ENCODE assay signal across 9 mouse cellular contexts in genomic region chr8:71131327-71132089, GRCm38 (mm10).
DNase-seq lines count a peak whose midpoint lies in the region; ATAC-seq and TF ChIP-seq lines count a peak whose summit lies in the region.
"Had no signal": no experiment of that assay in that cellular context is flagged by ENCODE, and none has a peak within 500 bp of the region (broad histone marks: within the 10 kb centered on the region; RNA-seq: fewer than 3 reads in every experiment).

No protein-coding gene starts in this region.

- H3K4me2 ChIP-seq in forebrain, embryonic 15.5 days (replicated peaks): no peak overlapping the region
- H3K4me2 ChIP-seq in forebrain, embryonic 13.5 days: no peak overlapping the region
- no peak overlapping the region for H3K4me2 ChIP-seq in limb, embryonic 14.5 days (replicated peaks; ENCODE audit: low read depth, low read length, severe bottlenecking)
- H3K4me2 ChIP-seq in stomach, embryonic 15.5 days: no peak overlapping the region

- H3K27ac ChIP-seq in forebrain, embryonic 15.5 days (replicated peaks): no peak overlapping the region
- no peak overlapping the region for H3K27ac ChIP-seq in forebrain, embryonic 13.5 days
- no peak overlapping the region for H3K27ac ChIP-seq in limb, embryonic 14.5 days (replicated peaks; ENCODE audit: low read depth, low read length)
- H3K27ac ChIP-seq in stomach, embryonic 15.5 days: no peak overlapping the region

- H3K4me3 ChIP-seq in forebrain, embryonic 15.5 days: no peak overlapping the region
- H3K4me3 ChIP-seq in forebrain, embryonic 13.5 days: no peak overlapping the region
- H3K4me3 ChIP-seq in megakaryocyte, embryonic 14.5 days (replicated peaks): peak overlapping the region; percentile 1
- no peak overlapping the region for H3K4me3 ChIP-seq in limb, embryonic 14.5 days (replicated peaks; ENCODE audit: low read length)
- no peak overlapping the region for H3K4me3 ChIP-seq in stomach, embryonic 15.5 days (replicated peaks)

- 93% methylated on average over 4 of the region's 4 CpGs for WGBS in forebrain, embryonic 15.5 days
- WGBS in forebrain, embryonic 13.5 days: 94% methylated on average over 4 of the region's 4 CpGs
- 91% methylated on average over 4 of the region's 4 CpGs for WGBS in limb, embryonic 14.5 days
- 86% methylated on average over 4 of the region's 4 CpGs for WGBS in stomach, embryonic 15.5 days

- peak; percentile 13; the same call in 1 of the 2 replicates for ATAC-seq in forebrain, embryonic 15.5 days (replicated peaks)
- no peak for ATAC-seq in forebrain, embryonic 13.5 days
- ATAC-seq in megakaryocyte, adult 5-6 weeks (ENCODE audit: poor library complexity, severe bottlenecking): no peak
- peak; percentile 41 for ATAC-seq in limb, embryonic 14.5 days (ENCODE audit: low FRiP score, low read depth)
- ATAC-seq in stomach, embryonic 15.5 days (ENCODE audit: insufficient read depth, low FRiP score, low read depth): peak; percentile 43; the same call in 1 of the 2 replicates

- no peak for DNase-seq in limb, embryonic 14.5 days (ENCODE audit: low spot score)
- DNase-seq in right cerebral cortex, adult 18-20 months: no peak
- DNase-seq in ovary, postnatal 14 days (ENCODE audit: low spot score): no peak
- DNase-seq: cerebellum, adult 11 months had no signal

- no peaks in the 10 kb centered on the region for H3K36me3 ChIP-seq in forebrain, embryonic 15.5 days
- no peaks in the 10 kb centered on the region for H3K36me3 ChIP-seq in forebrain, embryonic 13.5 days (ENCODE audit: poor library complexity, severe bottlenecking)
- no peaks in the 10 kb centered on the region for H3K36me3 ChIP-seq in megakaryocyte, embryonic 14.5 days (replicated peaks; ENCODE audit: low read length)
- H3K36me3 ChIP-seq in limb, embryonic 14.5 days (ENCODE audit: control insufficient read depth, insufficient read depth, low read length): no peaks in the 10 kb centered on the region
- no peaks in the 10 kb centered on the region for H3K36me3 ChIP-seq in stomach, embryonic 15.5 days

- no peaks in the 10 kb centered on the region for H3K27me3 ChIP-seq in forebrain, embryonic 15.5 days
- no peaks in the 10 kb centered on the region for H3K27me3 ChIP-seq in forebrain, embryonic 13.5 days
- peaks cover 3% of the 10 kb centered on the region for H3K27me3 ChIP-seq in megakaryocyte, embryonic 14.5 days (replicated peaks)
- H3K27me3 ChIP-seq in limb, embryonic 14.5 days (ENCODE audit: control insufficient read depth, insufficient read depth, low read length): no peaks in the 10 kb centered on the region
- no peaks in the 10 kb centered on the region for H3K27me3 ChIP-seq in stomach, embryonic 15.5 days (replicated peaks)

- TF ChIP-seq POLR2A in limb, embryonic 14.5 days (IDR thresholded peaks at IDR 0.05; ENCODE audit: borderline replicate concordance, extremely low read depth, insufficient read depth, insufficient read length): no peak

- no peaks in the 10 kb centered on the region for H3K4me1 ChIP-seq in forebrain, embryonic 15.5 days
- no peaks in the 10 kb centered on the region for H3K4me1 ChIP-seq in forebrain, embryonic 13.5 days
- H3K4me1 ChIP-seq in megakaryocyte, embryonic 14.5 days: peaks cover 4% of the 10 kb centered on the region; the same call in 1 of the 2 replicates
- no peaks in the 10 kb centered on the region for H3K4me1 ChIP-seq in limb, embryonic 14.5 days (ENCODE audit: control insufficient read depth, insufficient read depth, low read length)
- H3K4me1 ChIP-seq in stomach, embryonic 15.5 days: no peaks in the 10 kb centered on the region

- H3K9ac ChIP-seq in forebrain, embryonic 15.5 days (replicated peaks): no peak overlapping the region
- no peak overlapping the region for H3K9ac ChIP-seq in forebrain, embryonic 13.5 days
- no peak overlapping the region for H3K9ac ChIP-seq in limb, embryonic 14.5 days (ENCODE audit: low read depth, low read length, severe bottlenecking)
- H3K9ac ChIP-seq in stomach, embryonic 15.5 days: no peak overlapping the region

- H3K9me3 ChIP-seq in forebrain, embryonic 15.5 days: no peaks in the 10 kb centered on the region
- no peaks in the 10 kb centered on the region for H3K9me3 ChIP-seq in forebrain, embryonic 13.5 days (replicated peaks)
- H3K9me3 ChIP-seq in megakaryocyte, embryonic 14.5 days: no peaks in the 10 kb centered on the region
- no peaks in the 10 kb centered on the region for H3K9me3 ChIP-seq in limb, embryonic 14.5 days (ENCODE audit: control insufficient read depth, low read length)
- no peaks in the 10 kb centered on the region for H3K9me3 ChIP-seq in stomach, embryonic 15.5 days

Comparison
In these comparisons a context has a peak if more than half of its experiments do, and no peak if none do; other contexts are left out.
1. ATAC-seq: peak in forebrain, embryonic 15.5 days (single experiment), limb, embryonic 14.5 days (single experiment) and stomach, embryonic 15.5 days (single experiment); none in forebrain, embryonic 13.5 days (single experiment) and megakaryocyte, adult 5-6 weeks (single experiment).